Mouse (Mus musculus): ENCODE measurements around the gene Palb2.

DNA sequence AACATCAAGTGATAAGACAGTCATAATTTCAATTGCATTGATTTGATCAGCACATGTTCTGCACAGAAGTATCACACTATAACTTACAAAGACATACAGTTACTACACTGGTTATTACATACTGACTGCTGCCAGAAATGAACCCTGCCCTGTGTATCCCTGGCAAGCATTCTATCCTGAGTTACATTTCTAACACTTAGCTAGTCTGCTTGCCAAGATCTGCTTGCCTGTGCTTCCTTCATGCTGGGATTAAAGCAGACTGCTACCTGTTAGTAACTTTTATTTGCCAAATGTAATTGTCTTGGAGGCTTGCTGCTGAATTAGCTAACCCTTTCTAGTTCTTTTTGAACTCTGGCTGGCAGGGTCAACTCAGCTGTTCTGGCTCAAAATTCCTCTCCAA lies 8.2 kb upstream of the Palb2 start:
- TF ChIP-seq CTCF (IDR thresholded peaks at IDR 0.05; ENCODE audit: insufficient read depth, low read depth, low read length) (no peak), POLR2A (IDR thresholded peaks at IDR 0.05; ENCODE audit: insufficient read depth, low read depth, low read length) (no peak)
